Mouse (Mus musculus) spleen, postnatal 36 days (tissue): Measurements from ENCODE around the gene Nyap2.

ENCODE experiments used
- DNase-seq, 2 experiments: peaks; one replicate each; pipeline ENCODE4 v3.0.0; 2022; ENCODE audit warnings: low spot score in 2 of 2, mixed read lengths in 1 of 2

Nyap2 gene

DNA sequence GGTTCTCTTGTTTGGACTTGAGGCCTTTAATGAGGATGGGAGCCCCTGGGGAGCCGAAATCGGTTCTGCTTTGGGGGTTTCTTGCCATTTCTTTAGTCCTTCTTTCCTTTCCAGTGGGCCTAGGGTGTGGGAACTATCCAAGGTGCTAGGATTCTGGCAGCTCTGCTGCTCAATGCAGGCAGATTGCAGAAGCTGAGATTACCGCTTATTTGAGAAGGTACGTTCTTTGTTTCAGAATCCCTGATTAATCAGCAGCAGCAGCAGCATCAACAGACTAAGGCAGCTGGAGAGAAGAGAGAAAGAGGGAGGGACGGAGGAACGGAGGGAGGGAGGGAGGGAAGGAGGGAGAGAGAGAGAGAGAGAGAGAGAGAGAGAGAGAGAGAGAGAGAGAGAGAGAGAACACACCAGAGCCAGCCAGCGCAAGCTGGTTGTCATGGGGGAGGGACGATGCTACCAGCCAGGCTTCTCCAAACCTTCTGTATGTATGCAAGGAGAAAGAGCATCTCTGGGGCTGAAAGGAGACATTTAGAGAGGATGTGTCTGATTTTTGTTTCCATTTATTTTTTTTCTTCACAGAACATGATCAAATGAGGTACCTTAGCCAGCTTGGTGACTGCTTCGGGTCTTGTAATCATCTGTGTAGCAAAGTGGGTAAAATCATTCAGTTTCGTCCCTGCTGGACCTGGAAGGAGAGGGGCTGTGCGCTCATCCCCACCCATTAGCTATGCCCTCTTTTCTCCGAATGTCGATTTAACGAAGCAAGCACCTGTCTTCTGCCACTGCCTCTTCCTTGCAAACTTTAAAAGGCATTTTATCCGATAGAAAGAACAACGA lies at the start of gene Nyap2:
TSS of gene Nyap2 (plus strand) at position 120 of the 834 bp plus-strand sequence.
- no peak for DNase-seq

DNA sequence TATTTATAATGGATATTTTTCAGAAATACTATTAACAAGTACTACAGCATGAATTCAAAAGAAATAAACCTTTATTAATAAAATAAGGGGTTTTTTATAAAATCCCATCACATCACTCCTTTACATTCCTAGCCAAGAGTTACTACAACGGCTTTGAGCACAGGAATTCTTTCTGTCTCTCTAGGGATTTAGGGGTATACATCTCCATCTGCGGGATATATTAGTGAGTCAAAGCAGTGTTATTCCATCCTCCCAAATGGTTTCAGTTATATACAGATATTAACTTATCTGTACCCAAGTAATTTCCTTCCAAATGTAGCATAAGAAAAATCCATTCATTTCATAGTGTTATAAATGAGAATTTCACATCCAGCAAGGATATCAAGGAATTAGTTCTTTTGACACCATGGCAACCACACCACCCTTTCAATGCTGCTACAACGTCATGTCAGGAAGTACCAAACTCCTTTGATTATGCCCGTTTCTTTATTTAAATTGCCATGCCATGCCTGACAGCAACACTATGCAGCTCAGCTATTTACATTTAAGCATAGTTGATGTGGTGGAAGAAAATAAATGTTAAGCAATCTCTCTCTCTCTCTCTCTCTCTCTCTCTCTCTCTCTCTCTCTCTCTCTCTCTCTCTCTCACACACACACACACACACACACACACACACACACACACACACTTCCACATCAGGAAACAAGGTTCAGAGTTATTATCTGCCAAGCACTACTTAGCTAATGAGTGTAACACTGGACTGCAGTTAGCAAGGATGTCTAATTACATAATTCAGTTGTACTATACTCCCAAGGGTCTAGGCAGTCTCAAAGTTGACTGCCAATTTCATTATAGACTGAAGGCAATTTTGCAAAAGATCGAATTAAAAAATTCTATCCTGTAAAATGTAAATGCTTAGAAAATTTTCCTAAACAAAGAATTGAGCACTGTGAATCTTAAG lies 33.6 kb upstream of the Nyap2 start:
- DNase-seq: no peak

DNA sequence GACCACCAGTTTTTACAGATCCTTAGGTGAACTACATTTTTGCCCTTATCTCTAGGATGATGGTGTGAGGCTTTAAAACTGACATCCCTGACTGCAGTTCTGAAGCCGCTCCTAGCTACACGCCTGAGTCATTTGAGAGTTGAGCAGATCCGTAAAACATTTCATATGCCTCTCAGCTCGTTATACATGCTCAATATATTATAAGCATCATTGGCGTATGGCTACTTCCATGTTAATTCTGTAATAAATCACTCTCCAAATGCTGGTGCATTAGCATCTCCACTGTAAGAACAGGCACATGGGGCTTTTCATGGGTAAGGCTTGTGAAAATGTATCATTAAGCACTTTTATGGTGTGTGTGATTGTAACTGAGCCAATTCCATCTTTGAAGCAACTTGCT lies 18.4 kb upstream of the Nyap2 start:
- DNase-seq: no peak

DNA sequence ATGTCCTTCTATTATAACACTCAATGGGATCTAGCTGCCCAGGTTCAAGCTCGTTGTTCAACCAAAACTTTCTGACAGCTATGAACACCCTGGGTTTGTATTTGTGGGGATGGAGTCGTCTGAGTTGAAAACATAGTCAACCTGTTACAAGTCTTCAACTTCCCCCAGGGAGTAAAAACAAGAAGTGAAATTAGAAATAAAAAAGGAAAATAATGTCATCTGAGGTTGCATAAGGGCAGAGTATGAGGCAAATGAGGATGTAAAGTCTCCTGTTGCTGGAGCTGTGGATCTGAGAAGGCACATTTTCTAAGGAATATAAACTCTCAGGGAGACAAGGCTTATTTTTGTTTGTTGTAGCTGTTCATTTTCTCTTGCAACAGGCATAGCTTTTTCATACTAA lies 17.9 kb upstream of the Nyap2 start:
- DNase-seq: no peak

DNA sequence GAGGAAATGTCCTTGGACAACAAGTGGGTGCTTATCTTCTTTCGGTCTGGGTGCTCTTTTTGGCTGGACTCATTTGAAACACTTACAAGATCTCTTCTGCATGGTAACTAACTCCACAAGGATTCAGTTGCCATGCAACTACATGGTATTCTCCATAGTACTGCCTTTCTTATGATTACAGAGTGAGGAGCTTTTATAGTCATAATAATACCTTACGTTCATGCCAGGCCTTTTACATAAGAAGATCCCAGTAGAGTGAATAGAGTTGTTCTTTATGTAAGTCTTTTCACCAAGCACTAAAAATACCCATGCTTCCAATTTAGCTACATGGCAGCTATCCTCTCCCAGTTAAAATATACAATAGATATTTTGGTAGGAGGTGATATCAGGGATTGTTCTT lies 13.9 kb upstream of the Nyap2 start:
- DNase-seq: no peak

DNA sequence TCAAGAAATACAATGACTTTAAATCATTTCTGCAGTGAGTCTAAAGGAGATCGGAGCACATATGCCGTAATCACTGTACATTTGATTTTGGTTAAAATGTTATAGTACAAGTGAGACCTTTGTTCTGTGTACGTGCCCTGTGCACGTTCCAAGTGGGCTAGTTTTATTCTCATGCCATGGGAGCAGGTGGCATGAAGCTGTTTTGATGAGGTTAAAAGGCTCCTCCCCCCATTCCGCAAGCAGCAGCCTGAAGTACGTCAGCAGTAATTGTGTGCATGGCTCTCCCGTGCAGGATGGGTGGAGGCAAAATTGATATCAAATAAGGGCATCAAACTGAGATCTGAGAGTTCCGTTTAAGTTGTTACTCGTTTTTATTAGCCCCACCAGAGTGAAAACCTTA lies 491 bp upstream of the Nyap2 start:
- no peak for DNase-seq

DNA sequence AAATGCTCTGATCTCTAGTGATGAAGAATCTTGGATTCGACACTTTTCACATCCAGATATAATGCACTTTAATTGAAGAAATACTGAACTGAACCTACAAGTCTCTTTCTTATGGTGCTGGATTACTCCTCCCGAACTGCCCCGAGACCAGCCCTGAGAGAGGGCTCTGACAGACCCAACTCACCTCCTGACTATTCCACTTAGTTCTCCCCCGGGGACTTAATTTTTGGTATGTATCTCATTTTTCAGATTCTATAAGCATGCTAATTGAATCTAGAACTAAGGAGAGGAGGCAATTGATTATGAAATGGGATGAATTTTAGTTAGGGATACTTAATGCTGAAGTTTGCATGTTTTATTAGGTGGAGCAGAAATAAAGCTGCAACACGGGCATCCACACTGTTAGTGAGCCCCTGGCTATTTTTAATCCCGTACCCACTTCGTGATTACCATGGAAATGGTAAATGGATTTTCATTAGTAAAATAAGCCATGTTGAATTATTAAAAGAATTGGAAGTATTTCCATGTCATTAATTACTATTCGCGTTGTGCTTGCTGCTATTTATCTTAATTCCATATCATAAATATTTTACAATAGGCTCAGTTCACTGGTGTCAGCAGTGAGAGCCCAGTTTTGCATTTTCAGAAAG lies 1.0 kb downstream of the Nyap2 start:
- no peak for DNase-seq

DNA sequence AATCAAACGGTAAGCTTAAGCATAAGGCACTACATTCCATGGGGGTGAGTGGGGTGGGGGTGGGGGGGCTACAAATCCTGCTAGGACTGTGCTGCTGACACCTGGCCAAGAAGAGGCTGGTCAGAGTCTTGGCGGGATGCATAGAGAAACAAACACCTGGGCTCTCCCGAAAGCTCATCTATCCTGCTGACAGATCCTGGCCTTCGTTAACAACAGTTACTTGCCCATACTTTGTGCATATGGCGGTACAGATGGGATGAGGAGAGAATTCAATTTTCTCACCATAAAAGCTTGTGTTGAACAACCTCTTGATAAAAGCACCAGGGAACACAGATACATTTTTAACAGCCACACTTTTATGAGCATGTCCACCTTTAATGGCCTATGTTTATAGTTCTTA lies 10.7 kb downstream of the Nyap2 start:
- no peak for DNase-seq

DNA sequence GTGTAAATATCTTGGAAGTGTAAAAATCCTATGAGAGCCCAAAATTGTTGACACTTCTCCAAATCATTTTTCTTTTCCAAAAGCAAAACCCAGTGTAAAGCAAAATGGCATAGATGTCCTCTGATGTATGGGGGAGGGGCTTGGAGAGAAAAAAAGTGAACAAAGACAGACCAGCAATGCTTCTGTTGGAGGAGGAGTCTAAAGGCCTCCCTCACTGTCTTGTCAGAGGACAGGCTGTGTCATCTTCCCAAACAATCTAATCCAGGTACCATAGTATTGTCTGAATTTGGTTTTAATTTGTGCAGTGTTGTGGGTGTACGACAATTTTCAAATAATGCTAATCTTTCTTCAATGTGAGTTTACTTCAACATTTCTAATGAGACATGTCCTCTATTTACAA lies 13.7 kb downstream of the Nyap2 start:
- DNase-seq: no peak

DNA sequence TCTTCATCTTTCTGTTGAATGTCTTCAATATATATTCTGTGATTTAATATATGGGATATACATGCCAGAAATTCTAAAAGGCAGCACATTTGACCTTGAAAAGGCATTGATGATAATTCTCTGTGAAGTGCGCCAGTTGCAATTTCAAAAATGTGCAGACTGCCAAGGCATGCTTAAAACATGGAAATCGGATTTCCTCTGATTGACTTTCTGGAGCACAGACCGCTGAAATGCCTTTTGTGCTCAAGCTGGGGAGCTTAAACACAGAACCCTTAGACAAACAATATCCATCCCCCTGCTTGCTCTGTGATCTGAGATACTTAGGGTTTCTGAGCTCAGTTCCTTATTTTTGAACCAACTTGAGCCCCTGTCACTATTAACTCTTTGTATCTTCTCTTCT lies 14.2 kb downstream of the Nyap2 start:
- DNase-seq: no peak

DNA sequence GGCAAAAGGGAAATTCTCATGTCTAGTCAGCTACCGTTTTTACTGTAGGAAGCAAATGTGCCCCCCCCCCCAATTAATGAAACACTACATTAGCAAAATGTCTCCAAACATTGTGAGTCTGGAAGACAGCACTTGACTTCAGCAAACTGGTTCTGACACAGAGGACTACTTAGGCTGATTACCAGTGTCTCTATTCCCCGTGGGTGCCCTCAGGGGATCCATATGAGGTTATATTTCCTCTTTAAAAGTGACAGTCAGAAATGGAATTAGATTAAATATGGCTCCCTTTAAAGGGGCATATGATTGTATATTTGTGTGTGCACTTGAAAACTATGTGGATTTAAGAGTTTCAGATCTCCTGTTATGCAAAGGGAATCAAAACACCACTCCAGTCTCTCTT lies 15.3 kb downstream of the Nyap2 start:
- DNase-seq: no peak

DNA sequence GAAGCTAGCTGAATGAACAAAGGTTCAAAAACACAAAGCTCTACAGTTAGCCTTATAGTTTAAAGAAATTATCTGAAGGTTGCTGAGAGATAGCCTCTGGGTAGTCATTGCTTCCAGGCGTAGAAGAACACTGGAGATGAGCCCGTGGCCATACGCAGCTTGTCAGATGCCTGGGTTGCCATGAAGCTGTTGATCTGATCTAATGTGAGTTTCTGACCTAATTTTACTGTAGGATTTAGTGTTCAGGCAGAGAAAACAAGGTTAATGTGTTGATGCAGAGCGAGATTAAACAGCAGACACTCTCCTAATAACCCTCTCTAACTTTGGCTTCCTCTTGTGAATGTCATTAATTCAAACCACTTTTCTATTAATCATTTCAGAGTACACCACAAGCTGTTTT lies 16.1 kb downstream of the Nyap2 start:
- no peak for DNase-seq

DNA sequence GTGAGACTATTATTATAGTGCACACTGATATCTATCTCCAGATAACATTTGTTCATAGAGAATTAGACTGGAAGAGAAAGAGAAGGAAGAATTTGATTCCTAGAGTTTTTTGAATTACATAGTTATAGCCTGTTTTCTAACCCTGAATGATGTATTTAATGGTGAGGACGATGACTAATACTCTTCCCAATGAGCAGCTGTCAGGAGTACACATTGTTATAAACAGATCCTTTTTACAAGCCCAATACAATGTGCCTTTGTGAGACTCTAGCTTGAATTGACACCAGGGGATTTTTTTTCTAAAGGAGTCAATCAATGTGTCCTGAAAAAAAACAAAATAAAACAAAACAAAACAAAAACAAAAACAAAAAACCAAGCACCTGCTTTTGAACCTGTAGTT lies 22.2 kb downstream of the Nyap2 start:
- no peak for DNase-seq

DNA sequence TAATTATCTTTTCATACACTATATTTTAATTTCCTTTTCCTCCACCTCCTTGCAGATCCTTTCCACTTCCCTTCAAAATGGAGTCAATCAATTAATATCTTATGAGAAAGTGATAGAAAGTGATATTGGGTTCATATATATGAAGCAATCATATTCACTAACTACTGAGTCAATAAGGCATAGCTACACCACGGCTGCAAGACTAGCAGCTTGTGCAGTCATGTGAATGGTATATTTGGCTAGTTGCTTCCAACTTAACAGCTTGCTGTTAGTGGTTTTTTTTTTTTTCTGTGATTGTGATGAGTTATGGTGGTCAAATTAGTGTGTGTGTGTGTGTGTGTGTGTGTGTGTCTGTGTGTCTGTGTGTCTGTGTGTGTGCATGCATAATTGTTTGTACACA lies 25.0 kb downstream of the Nyap2 start:
- no peak for DNase-seq

DNA sequence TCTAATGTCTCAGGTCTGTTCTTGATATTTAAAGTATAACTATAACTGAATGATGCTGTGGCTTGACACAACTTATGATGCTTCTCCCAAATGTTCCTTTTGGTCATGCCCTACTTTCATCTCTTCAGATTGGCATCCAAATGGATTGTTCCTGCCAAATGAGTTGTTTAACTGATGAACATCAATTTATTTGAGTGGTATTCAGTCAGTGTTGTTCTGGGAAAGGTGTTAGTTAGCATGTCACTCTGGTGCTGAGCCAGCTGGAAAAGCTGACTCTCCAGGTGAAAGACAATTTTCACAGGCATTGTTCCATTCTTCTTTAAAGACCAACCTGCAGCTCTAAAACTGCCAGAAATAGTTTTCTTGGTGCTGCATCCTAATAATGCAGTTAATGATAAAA lies 43.0 kb downstream of the Nyap2 start:
- no peak for DNase-seq

DNA sequence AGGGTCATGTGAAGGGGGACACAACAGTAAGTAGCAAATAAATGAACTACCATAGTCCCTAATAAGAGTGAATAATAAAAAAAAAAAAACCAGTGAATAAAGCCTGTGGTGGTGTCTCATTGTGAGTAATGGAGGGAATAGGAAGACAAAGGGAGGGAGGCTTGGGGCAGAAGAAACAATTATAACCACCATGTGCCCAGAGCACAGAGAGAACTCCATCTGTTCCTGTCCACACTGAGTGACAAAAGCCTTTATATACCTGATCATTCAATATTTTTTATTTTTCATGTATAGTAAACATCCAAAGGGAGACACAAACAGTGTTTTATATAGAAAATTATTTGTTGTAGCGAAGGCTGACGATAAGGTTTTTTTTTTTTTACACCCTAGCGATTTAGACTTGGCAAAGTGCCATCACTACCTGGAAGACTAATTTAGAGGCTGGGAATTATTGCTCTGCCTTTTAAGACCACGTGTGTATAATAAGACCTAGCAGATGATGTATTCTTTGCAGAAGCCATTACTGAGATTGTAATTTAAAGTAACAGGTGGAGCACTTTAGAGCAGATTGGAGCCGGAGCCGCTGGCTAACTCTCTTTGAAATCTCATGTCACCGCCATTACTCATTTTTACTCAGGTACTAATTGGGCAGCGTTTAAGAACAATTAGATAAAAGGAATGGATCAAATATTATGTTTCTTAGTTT lies 55.4 kb downstream of the Nyap2 start:
- no peak for DNase-seq

DNA sequence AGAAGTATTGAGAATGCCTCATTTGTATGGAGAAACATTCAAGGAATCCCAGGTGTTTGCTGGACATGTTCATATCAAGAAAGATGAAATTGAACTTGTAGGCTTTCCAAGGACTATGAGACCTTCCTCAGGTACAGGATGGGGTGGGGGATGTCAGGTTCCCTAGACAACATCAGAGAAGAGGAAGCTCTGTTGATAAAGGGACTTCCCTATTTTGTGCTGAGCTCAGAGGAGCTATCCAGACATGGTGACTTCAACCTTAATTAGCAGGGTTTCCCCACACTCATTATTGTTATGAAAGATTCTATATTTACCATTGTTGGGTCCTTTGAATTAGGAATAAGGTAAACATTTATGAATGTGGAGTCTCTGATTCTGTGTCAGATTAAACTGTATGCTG lies 67.1 kb downstream of the Nyap2 start:
- no peak for DNase-seq

DNA sequence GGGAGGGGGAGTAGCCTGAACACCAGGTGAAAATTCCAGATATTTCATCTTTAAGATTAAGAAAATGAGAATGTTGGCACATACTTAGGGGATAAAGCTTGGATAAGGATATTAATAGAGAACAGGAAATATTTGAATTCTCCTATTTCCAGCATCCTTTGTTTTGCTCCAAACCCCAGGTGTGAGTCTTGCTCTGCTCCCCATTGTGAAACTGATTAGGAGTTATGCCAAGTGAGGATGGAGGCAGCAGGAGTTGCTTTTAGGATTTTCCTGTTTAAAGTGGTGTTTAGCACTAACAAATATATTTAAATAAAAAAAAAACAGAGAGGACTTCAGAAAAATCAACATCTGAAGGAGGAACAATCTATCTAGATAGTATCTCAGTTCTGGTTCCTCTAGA lies 68.8 kb downstream of the Nyap2 start:
- no peak for DNase-seq

DNA sequence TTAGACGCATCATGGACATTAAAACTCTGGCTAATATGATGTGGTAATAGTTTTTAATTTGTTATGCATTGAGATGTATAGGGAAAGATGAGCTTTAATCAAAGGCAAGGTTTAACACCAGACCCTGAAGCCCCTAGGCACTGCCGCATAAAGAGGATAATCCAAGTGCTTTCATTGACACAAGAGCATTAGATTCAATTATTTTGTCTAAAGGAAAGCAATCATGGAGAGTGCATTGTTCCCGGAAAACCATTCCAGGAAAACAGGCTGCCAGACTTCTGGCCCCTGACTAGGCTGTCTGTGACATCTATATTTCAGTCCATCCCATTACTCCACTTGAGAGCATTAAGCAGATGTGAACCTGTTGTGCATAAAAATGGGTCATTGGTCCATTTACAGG lies 92.5 kb downstream of the Nyap2 start:
- no peak for DNase-seq

DNA sequence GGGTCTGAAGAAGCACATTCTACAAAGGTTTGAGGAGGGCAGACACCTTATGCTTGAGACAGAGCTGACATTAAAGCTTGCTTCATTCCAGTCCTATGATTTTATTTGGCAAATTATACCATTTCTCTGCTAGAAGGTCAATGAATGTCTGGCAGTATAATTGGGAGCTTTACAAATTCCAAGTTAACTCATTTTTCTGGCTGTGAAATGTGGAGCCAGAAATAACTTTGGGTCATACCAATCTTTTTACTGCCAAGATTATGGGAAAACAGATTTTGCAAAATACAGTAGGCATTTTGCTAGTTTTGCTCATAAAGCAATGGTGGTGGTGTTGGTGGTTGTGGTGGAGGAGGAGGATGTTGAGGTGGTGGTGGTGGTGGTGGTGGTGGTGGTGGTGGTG lies 96.0 kb downstream of the Nyap2 start:
- no peak for DNase-seq

DNA sequence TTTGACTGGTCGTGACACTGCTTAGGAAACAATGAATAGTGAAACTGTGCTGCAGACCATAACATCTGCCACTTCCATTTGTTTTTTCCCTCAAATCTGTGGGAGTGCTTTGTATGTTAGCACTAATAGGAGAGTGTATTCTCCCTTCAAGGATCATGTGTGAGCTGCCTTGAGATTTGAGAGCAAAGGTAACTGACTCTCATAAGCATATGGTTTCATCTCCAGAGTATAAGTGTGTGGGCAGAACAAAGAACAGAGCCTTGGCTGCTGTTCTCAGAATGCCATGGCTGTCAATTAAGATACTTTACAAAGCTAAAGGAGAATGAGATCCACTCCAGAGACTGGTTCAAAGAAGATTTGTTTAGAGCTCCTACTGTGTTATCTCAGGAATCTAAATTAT lies 96.6 kb downstream of the Nyap2 start:
- no peak for DNase-seq

DNA sequence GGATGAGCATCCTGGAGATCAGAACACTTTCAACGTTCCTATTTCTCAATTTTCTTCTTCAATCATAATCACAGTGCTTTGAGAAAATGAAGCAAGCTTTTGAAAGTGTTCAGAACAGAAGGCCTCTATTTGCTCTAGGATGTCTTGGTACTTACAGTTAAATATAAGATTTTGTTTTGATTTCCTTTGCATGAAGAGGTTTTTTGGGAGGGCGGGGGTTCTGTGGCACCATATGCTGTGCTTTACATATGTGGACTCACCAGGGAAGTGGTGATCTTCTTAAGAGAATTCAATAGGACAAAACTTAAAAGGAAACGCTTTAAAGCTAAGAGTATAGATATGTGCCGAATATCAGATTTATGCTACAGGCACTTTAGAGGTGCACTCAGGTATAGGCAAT lies 103.0 kb downstream of the Nyap2 start:
- DNase-seq: no peak
